Mouse (Mus musculus) cerebellum, postnatal 25 days (tissue): ENCODE results near the gene Ece1.

Experiments used
- DNase-seq, 2 experiments: peaks; one replicate each; pipeline ENCODE4 v3.0.0; 2021; ENCODE audit warnings: mixed read lengths in 2 of 2

The Ece1 gene

GRCm38 (mm10) chr4:137883513-137884150 lies 21.6 kb downstream of the Ece1 start:
- no peak for DNase-seq

DNA sequence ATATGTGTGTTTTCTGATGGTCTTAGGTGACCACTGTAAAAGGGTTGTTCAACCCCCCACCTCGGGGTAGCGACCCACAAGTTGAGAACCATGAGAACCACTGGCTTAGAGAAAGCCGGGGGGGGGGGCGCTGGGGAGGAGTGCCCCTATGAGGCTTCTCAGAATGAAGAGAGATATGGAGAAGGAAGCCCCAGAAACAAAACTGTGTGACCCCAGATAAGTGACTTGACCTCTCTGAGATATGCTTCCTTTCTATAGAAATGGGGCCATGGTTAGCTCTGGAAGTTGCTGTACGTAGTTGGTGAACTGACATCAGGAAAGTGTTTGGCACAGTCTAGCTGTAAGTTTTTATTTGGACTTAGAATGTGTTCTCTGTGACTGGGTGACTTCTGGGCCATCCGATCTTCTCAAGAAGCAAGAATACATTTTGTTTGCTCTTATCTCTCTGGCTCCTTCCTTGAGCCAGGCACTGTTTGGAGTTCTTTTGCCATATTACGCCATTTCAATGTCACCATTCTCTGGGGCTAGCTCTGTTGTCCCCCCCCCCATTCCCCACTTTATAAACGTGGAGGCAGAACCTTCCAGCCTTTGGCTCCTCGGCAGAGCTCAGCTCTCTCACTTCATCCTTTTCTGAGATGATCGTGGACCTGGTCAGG lies 25.4 kb downstream of the Ece1 start:
- no peak for DNase-seq

GRCm38 (mm10) chr4:137887993-137888388 lies 26.0 kb downstream of the Ece1 start:
- no peak for DNase-seq

GRCm38 (mm10) chr4:137890596-137890995 lies 28.6 kb downstream of the Ece1 start:
- no peak for DNase-seq

DNA sequence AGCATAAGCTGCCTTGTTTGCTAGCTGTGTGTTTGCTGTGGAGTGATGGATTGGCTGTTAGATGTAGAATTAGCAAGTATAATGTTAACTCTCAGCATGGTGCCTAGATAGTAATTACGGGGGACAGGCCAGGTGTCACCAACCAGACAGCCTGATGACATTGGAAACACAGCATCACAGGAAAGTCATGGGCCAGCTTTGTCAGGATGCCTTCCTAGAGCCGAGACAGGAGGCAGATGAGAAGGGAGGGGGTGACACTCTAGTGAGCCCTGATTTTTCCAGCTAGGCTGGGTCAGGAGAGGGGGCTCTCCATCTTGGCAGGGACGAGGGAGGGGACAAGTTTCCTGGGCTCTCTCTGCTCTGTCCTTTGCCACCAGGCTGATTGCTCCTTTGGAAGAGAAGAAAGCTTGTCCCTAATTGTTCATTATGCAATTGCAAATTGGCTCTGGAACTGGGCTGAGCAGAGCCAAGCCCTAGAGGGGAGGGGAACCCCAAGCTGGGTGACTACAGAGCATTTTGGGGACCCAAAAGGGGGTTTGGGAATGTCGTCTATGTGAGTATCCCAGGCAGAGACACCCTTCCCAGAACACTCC lies 29.6 kb downstream of the Ece1 start:
- DNase-seq = no peak

- no peak for DNase-seq
These were observed 30.7 kb downstream of the Ece1 start for GRCm38 (mm10) chr4:137892713-137893242.

GRCm38 (mm10) chr4:137896612-137897297 lies 34.7 kb downstream of the Ece1 start:
- peak in 1 of 2 experiments; percentile 39 for DNase-seq

GRCm38 (mm10) chr4:137897298-137897612 lies 35.2 kb downstream of the Ece1 start:
- peak; percentile 62 to 74 for DNase-seq

DNA sequence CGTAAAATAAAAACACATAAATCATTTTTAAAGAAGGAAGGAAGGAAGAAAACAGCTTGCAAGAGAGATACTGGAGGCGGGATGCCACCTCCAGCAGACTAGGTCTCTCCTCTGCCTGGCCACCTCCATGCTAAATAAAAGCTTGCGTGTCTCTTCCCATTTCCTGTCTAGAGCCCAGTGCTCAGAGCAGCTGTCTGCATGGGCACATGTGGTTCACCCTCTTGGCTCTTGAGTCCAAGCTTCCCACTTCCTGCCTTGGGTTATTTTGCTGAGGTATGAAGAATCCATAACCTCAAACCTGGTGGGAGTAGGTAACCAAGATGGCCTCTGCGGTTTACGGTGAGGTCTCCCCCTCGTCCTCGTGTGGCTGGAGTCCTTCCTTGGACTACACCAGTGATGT lies 36.5 kb downstream of the Ece1 start:
- DNase-seq = no peak

- DNase-seq = peak in 1 of 2 experiments; percentile 62
These were observed 40.2 kb downstream of the Ece1 start for GRCm38 (mm10) chr4:137902268-137902667.

DNA sequence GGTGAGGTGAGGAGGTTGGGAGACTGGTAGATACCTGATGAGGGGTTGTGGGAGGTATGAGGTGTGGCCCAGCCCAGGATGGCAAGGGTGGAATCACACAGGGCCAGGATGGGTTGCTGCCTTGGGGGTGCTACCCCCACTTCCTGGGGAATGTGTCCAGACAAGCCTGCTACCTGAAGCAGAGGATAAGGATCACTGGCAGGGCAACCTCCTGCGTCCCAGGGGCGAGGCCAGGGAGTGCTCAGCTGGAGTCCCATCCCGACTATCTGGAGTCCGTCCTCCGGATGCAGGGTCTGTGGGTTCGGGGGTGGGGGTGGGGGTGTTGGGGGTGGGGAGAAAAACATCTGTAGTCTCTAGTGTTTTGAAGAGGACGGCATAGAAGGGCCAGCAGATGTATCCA lies 40.8 kb downstream of the Ece1 start:
- DNase-seq = no peak

DNA sequence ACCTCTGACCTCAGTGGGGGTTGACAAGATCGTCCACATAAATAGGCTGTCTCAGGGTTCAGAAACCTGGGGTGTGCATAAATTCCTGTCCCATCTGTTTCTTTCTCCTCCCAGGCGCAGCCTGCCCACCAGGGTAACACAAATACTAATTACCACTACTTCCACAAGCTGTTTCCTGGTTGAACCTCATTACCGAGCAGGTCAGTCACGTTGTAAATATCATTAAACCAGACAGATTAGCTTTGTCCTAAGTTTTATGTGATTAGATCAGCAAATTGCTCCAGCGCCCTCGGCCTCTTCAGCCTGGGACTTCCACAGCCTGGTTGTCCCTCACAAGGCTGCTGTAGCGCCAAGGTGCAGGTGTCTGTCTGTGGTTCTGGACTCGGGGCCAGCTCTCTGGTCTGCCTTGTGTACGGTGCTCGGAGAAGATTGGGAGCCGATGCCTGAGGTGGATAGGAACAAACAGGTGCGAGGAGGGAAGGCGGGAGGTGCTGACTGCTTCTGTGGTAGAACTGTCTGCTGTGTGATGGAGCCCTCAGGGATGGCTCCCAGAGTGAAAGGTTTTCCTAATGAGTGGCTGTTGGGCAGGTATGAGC lies 43.0 kb downstream of the Ece1 start:
- DNase-seq = peak; percentile 52 to 56

DNA sequence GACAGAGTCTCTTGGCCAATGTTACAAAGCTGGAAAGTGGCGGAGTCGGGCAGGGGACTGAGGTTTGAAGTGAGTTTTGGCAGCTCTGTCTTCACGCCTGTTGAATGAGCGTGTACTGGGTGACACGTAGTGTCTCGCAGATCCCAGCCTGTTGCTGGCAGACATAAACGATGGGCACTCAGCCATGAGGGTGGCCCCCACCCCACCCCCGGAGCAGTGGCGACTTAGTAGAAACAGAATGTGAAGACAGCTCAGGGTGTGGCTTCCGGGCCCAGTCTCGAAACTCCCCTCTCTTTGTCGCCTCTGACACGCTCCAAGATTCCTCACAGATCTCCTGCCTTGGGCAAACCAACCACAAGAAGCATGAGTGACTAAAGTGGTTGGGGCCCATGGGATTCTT lies 45.9 kb downstream of the Ece1 start:
- DNase-seq = no peak

DNA sequence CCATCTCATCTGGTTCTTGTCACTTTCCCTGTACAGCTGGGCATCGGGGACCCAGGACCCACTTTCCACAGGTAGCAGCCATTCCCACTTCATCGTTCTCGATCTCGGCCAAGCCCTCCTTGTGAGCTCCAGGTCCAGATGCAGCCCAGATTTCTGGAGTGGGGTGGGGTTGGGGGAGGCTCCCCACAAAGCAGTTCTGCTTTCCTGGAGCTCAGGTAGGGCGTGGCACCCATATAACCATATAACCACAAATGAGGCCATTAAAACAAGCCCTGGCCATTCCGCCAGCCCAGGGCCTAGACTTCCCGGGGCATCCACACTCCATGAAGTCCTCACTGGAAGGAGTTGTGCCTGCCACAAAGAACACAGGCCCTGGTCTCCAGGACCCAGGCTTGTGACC lies 46.5 kb downstream of the Ece1 start:
- DNase-seq = no peak

GRCm38 (mm10) chr4:137908915-137909314 lies 46.9 kb downstream of the Ece1 start:
- DNase-seq = no peak

DNA sequence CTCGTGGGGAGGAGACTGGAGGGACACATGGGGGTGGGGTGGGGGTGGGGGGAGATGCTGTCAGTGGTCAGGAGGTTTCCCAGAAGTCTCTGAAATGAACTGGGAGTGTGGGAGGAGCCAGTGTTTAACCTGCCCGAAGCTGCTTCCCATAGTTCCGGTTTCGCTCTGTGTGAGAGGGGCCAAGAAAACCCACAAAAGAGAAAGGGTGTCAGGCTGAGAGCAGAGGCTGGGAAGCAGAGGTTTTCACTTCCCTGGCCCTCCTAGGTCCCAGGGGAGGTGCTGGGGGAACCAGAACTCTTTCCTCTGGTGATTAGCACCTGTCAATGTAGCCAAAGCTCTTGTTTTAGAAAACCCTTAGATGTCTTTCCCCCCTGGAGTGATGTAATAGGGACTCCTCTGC lies 47.4 kb downstream of the Ece1 start:
- DNase-seq = no peak

DNA sequence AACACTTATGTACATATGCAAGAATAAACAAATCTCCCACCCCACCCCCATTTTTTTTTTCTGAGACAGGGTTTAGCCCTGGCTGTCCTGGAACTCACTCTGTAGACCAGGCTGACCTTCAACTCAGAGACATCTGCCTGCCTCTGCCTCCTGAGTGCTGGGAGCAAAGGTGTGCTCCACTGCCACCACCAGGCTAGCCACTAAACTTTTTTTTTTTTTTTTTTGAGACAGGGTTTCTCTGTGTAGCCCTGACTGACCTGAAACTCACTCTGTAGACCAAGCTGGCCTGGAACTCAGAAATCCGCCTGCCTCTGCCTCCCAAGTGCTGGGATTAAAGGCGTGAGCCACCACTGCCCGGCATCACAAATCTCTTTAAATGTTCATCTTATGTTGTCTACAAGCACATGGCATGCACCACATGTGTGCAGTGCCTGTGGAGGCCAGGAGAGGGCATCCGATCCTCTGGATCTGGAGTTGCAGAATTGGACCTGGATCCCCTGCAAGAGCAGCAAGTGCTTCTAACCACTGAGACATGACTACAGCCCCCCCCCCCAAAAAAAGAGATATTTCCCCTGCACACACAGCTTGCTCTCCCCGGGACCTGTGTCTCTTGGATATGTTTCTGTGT lies 48.5 kb downstream of the Ece1 start:
- DNase-seq = peak in 1 of 2 experiments; percentile 70

DNA sequence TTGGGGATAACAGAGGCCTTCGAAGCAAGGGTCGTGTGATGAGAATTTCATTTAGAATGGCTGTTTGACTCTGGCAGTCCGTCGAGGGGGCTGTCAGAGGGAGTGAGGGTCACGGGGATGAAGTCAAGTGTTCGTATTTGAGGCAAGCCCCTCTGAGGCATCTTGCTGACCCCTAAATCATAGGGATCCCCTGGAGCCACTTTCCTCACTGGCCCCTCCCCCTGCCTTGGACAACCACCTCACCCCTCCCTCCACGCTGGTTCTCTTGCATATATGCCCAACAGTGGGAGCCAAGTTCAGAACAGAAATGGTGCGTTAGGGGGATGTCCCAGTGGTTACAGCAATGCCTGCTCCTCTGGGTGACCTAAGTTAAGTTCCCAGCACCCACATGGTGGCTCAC lies 49.6 kb downstream of the Ece1 start:
- no peak for DNase-seq

- DNase-seq = no peak
These were observed 50.8 kb downstream of the Ece1 start for GRCm38 (mm10) chr4:137912768-137913305.

GRCm38 (mm10) chr4:137913321-137914057 lies 51.5 kb downstream of the Ece1 start:
- DNase-seq = peak in 1 of 2 experiments; percentile 57

DNA sequence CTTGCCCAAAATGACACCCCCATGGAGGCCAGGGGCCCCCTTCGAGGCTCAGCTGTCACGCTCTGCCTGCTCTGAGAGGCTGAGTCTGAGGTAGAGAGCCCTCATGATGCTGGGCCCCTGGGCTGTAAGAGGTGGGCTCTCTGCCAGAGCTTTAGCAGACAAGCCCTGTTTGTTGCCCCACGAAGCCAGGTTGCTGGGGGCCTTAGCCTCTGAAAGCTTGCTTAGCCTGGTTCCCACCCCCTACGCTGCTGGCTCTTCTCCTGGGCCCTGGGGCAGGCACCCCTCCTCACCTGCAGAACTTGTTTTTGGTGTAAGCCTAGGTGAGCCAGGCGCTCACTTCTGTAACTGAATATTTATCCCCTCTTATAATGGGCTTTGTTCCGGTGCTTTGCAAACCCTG lies 55.6 kb downstream of the Ece1 start:
- peak in 1 of 2 experiments; percentile 40 for DNase-seq

DNA sequence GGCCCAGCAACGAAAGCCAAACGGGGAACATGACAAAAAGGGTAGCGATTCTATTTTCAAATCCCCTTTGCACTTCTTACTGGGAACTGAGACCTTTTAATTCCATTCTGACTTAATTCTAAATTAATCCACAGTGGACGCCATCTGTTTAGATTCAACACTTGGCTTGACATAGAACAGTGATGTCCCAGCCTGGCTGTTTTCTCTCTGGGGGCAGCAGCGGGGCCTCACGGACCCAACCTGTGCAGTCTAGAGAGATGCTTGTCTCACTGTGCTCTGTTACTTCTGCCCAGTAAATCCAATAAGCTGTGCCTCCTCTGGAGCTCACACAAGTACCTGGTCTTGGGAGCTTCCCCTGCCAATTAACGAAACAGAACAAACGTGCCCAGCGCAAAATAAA lies 56.5 kb downstream of the Ece1 start:
- peak; percentile 52 to 60 for DNase-seq
